Mouse (Mus musculus) 416B (cell line): ENCODE results near the gene Abca7.
"Not testable (repeated sequence)": the region's sequence is repeated elsewhere in the genome, so short reads cannot be mapped to it uniquely, and the experiment has no call there.

Experiments
- DNase-seq: peaks from one replicate; pipeline ENCODE4 v3.0.0; 2011; ENCODE audit warnings: low read depth

Abca7 gene

GRCm38 (mm10) chr10:80021320-80021641 is 25.0 kb downstream of the Abca7 start:
- no peak for DNase-seq

GRCm38 (mm10) chr10:80022164-80022563 is 25.9 kb downstream of the Abca7 start:
- DNase-seq = no peak

GRCm38 (mm10) chr10:80022806-80023205 is 26.5 kb downstream of the Abca7 start:
- no peak for DNase-seq

GRCm38 (mm10) chr10:80023758-80024157 is 27.5 kb downstream of the Abca7 start:
- peak; percentile 38 for DNase-seq

- DNase-seq = peak; percentile 36
Measured at GRCm38 (mm10) chr10:80024229-80025043, 28.1 kb downstream of the Abca7 start.

GRCm38 (mm10) chr10:80025044-80025347 is 28.7 kb downstream of the Abca7 start:
- DNase-seq = no peak

- no peak for DNase-seq
Measured at GRCm38 (mm10) chr10:80025463-80025862, 29.2 kb downstream of the Abca7 start.

GRCm38 (mm10) chr10:80025889-80026288 is 29.6 kb downstream of the Abca7 start:
- DNase-seq = peak; percentile 42

- DNase-seq = peak; percentile 37
Measured at GRCm38 (mm10) chr10:80027681-80028520, 31.6 kb downstream of the Abca7 start.

GRCm38 (mm10) chr10:80028521-80028846 is 32.2 kb downstream of the Abca7 start:
- no peak for DNase-seq

GRCm38 (mm10) chr10:80030191-80030590 is 33.9 kb downstream of the Abca7 start:
- DNase-seq = peak; percentile 68

GRCm38 (mm10) chr10:80030736-80031135 is 34.4 kb downstream of the Abca7 start:
- no peak for DNase-seq

- peak; percentile 100 for DNase-seq
Measured at GRCm38 (mm10) chr10:80032799-80033480, 36.6 kb downstream of the Abca7 start.

- DNase-seq = peak; percentile 90
Measured at GRCm38 (mm10) chr10:80033511-80034391, 37.5 kb downstream of the Abca7 start.

- DNase-seq = no peak
Measured at GRCm38 (mm10) chr10:80035148-80035547, 38.9 kb downstream of the Abca7 start.

GRCm38 (mm10) chr10:80035686-80036085 is 39.4 kb downstream of the Abca7 start:
- DNase-seq = no peak

GRCm38 (mm10) chr10:80036832-80037231 is 40.5 kb downstream of the Abca7 start:
- DNase-seq = no peak

- peak; percentile 98 for DNase-seq
Measured at GRCm38 (mm10) chr10:80039559-80039979, 43.3 kb downstream of the Abca7 start, which contains the start of gene Polr2e. Polr2e (minus strand) TSS chr10:80039795.

- DNase-seq = not testable (repeated sequence)
Measured at GRCm38 (mm10) chr10:80041409-80042060, 45.2 kb downstream of the Abca7 start.

GRCm38 (mm10) chr10:80044087-80044486 is 47.8 kb downstream of the Abca7 start:
- no peak for DNase-seq

GRCm38 (mm10) chr10:80045364-80045763 is 49.1 kb downstream of the Abca7 start:
- not testable (repeated sequence) for DNase-seq
